Mouse (Mus musculus) spleen, embryonic (tissue): ENCODE measurements around the gene A3galt2.

ENCODE experiments used
- CTCF ChIA-PET: fragments of 350-600 bp; sonication (Branson Sonifier 250); formaldehyde crosslinking; loops from one replicate; lab custom pipeline; 2022; lab: Charles Lee

The A3galt2 gene

DNA sequence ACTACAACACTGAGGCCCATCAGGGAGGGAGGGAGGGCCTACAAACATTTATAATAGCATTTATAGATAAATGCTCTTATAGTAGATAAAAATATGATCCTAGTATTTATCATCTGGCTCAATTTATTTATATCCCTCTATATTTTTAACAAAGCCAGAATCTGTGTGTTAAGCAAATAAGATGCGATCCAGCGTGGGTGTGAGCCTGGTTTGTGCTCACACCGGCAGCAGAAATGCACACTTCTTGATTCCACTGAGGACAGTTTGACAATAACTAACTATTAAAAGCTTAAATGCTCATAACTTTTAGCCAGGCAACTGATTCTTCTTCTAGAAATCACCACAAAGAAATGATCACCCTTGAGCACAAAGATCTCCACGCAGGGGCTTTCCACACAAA is 32.9 kb downstream of the A3galt2 start:
- CTCF ChIA-PET: no interaction called here

DNA sequence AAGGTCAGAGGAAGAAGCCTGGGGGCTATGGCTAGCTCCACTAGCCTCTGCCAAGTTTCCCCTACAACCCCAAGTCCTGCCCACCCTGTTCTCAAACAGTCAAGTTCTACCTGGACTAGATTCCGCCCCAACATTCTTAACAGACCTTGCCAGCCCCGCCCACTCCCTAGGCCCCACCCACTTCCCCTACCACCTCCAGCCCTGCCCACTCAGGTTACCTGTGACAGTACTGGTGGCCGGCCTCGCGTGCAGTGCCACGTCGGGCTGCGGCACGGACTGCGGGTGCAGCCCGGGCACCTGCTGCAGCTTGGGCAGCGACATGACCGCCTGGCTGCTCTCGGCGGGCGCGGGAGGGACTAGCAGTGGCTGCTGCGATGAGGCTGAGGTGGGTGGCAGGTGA is 34.5 kb downstream of the A3galt2 start:
- CTCF ChIA-PET: no interaction called here

DNA sequence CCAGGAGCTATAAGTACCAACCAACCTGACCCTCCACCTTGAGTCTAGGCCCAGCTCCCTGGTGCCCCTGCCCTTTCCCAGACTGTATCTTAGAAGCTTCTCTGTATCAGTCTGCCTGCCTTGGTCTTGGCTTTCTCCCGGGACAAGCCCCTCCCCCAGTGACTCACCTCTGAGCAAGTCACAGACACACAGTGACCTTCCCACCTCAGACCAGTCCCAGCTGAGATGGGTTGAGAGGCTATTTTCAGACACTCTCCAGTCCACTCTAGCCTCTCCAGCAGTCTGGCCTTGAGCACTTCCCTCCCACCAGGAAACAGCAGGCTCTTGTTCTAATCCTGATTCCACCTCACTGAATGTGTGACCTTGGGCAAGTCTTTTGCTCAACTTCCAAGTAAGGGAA is 38.5 kb downstream of the A3galt2 start:
- CTCF ChIA-PET: no interaction called here

- CTCF ChIA-PET: no interaction called here
Observed at GRCm38 (mm10) chr4:128794198-128794597, 39.0 kb downstream of the A3galt2 start.

GRCm38 (mm10) chr4:128795596-128795995 is 40.4 kb downstream of the A3galt2 start:
- CTCF ChIA-PET: no interaction called here

DNA sequence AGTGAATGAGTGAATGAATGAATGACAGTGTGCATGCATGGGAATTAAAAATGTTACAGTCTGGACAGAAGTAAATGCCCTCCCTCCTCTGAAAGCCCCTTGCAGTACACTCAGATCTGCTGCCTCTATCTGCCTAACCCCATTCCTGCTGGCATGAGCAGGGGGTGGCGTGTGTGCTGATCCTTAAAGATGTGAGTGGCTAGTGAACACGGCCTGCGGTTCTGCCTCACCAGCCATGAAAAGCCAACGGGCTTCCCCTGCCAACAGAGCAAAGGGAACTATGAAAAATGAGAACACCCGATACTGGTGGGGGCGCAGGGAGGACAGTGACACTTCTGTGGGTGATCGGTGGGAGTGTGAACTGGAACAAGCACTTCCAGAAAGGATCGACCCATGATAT is 41.6 kb downstream of the A3galt2 start:
- CTCF ChIA-PET: no interaction called here

DNA sequence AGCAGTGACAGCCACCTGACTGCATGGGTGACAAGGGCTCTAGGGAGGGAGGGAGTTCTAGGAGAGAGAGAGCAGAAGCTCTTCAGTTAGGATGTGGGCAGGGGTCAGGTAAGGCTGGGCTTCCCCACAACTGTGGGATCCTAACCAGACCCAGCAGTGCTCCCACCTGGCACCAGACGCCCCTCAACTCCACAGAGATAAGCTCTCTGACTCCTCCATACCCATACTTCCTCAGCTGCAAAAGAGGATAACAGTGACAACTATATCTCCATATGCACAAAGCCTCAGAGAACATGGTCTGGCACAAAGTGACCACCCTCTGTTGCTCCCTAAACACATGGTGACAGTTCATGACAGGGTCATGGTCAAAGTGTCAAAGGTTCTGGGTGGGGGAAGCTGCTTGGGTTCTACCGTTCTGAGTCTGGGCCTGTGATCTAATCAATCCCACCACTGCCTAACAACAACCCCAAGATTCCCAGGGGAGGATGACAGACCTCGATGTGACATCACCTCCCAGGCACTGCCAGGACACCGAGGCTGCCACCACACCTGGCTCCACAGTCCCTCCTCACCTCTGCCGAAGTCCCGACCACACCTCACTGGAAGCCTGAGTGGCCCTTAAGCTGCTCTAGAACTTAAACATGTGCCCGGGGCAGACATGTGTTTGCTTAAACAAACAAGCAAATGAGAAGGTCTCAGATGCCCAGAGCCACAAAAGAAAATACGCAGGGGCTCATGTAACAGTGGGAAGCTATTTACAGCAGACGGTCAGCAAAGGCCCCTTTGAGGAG is 46.7 kb downstream of the A3galt2 start:
- CTCF ChIA-PET: no interaction called here

DNA sequence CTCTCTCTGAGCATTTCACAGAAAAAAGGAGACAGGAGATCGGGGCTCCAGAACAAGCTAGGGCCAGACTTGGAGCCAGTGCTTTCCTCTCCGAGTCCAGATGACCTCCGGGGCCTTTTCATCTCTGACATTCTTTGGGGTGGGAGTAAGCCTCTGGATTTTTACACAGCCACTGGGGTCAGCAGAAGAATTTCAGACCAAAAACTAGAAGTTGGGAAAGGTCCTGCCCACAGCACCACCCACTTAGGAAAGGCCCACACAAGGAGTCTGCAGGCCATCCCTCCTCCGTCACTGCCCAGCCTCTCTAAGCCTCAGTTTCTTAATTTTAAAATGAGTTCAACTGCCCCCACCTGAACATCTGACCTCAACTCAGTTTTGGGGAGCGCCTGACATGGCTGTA is 48.4 kb downstream of the A3galt2 start:
- CTCF ChIA-PET: no interaction called here

DNA sequence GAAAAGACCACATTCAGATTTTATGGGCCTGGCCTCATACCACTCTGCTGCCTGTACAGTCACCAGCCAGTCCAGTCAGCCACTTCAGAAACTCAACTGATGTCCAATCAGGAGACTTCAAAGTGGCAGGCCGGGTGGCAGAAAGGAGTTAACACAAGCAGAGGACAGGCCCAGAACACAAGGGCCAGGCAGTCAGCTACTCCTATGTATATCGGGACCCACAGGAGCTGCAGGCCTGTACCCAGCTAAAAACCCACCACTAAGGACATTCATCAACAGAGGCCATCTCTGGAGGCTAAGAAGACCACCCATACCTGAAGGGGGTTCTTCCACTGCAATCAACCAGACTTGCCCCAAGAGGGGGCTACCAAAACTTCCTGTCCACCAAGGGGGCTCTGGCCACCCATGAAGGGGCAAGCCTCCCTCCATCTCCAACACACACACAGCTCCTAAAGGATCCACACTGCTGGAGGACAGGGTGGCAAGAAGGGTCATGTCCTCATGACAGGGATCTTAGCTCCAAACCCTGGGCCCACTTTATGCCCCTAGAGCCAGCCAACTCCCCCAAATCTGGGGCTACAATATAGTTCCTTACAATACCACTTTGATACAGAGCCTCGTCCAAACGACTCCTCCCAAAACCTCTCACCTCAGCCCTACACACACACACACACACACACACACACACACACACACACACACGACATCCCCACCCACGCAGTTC is 49.4 kb downstream of the A3galt2 start:
- CTCF ChIA-PET: interaction anchor here (0.7 kb wide), 5 partner anchors 71 to 456 kb away, joined by 3 to 10 read pairs (median 4); partner anchors contain the start of gene C77080

DNA sequence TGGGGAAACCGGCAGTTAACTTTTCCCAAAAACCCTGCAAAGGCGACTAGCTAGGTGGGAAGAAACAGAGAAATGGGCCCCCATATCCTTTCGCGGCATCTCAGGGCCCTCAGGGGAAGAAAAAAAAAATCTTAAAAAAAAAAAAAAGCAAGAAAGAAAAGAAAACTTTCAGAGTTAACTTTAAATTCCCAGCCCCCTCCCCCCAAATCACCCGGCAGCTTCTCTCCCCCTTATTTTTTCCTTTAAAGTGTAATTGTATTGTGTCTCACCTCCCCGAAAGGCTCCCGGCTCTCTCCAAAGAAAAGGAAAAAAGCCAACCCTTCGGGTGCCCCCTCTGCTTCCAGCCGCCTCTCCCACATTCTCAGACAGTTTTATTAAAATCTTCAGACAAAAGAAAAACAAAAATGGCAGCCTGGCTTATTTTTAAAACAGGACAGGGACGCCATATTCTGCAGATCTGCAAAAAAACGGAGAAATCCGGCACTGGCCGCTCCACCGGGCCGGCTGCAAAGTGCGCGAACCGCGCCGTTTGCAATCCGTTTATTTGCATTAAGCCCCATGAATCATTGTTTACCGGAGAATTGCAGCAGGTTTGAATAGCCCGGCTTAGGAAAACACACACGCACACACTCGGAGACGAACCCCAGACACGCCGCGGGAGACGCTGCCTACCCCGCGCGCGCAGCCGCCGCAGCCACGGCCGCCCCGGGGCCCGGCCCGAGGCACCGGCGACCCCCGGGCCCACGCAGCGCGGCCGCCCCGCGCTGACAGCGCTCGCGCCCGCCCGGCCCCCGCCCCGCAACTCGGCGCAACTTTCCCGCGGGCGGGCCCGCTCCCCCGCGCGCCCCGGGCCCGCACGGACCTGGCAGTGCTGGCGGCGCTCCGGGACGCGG is 50.2 kb downstream of the A3galt2 start:
- CTCF ChIA-PET: interaction anchor here (0.7 kb wide), 2 partner anchors 109 to 277 kb away, joined by 4 read pairs; no protein-coding TSS in a partner anchor

GRCm38 (mm10) chr4:128806043-128806826 is 51.1 kb downstream of the A3galt2 start, which contains the start of gene Zfp362:
Zfp362 (minus strand) TSS chr4:128806045.
- CTCF ChIA-PET: interaction anchor here (0.6 kb wide), 1 partner anchor 514 kb away, joined by 4 read pairs; no protein-coding TSS in a partner anchor

GRCm38 (mm10) chr4:128806827-128807179 is 51.6 kb downstream of the A3galt2 start:
- CTCF ChIA-PET: interaction anchor here (1.0 kb wide), 1 partner anchor 32 kb away, joined by 3 read pairs; no protein-coding TSS in a partner anchor

DNA sequence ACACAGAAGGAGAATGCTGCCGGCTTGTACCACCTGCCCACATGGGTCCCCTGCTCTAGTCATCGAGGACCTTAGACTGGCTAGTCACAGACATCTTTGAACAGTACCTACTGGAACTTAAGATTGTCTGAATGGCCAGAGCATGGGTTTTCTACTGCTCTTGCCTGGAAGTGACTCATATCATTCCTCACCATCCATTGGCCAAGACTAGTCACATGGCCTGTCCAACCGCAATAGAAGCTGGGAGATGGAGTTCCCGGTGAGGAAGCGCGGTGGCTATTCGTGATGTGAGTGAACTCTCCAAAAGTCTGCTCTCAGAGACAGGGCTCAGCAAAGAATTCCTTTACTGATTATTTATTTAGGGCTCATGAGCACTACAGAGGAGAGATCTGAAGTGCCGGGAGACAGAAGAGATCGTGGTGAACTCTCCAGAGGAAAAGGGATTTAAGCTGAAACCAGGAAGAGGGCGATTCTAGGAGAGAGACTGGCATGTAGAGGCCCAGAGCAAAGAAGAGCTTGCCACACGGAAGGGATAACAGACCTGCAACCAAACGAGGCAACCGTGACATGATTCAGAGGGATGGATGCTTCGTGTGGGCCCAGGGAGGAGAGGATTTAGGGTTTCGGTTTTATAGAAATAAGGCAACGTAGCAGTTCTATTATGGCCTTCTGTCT is 56.4 kb downstream of the A3galt2 start:
- CTCF ChIA-PET: interaction anchor here (0.7 kb wide), 1 partner anchor 38 kb away, joined by 3 read pairs; no protein-coding TSS in a partner anchor

GRCm38 (mm10) chr4:128817011-128817410 is 61.8 kb downstream of the A3galt2 start:
- CTCF ChIA-PET: no interaction called here
